In the genomic region with DNA sequence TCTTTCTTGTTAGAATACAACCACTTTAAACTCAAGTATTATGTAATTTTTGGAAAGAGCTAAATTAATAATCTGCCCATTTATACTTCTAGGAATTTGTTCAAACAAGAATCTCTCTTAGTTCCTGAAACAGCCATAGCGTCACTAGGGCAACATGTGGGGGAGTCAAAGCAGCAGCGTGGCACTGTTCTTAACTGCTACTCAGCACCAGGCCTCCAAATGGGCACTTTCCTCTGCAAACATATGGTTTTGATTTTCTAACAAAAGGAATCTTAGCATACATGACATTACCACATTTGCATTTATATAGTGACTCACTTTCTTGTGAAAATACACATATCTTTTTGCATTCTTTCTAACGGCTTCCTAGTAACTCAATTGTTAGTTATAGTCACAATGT, we compare ENCODE assay signal across 26 mouse cellular contexts. TPM values are rescaled to one million over a fixed set of nuclear protein-coding genes. Genes with fewer than 3 reads are reported as not detected.
A peak's percentile ranks its signal among the peaks of the same experiment; 100 is the strongest.
DNase-seq lines count a peak whose midpoint lies in the region; ATAC-seq and TF ChIP-seq lines count a peak whose summit lies in the region.
"Had no signal": no experiment of that assay in that cellular context is flagged by ENCODE, and none has a peak within 500 bp of the region (broad histone marks: within the 10 kb centered on the region; RNA-seq: fewer than 3 reads in every experiment).

No protein-coding gene starts in this region.

- H3K9me3 ChIP-seq in limb, embryonic 14.5 days (ENCODE audit: control insufficient read depth, low read length) = no peaks in the 10 kb centered on the region
- no peaks in the 10 kb centered on the region for H3K9me3 ChIP-seq in limb, embryonic 10.5 days (replicated peaks)
- H3K9me3 ChIP-seq in embryonic facial prominence, embryonic 14.5 days (ENCODE audit: control insufficient read depth, low read length) = no peaks in the 10 kb centered on the region
- H3K9me3 ChIP-seq in forebrain, embryonic 13.5 days (replicated peaks) = no peaks in the 10 kb centered on the region
- H3K9me3 ChIP-seq: embryonic facial prominence, embryonic 12.5 days; forebrain, embryonic 10.5 days; forebrain, embryonic 15.5 days; heart, embryonic 13.5 days; hindbrain, embryonic 15.5 days had no signal

- ATAC-seq in frontal cortex, adult (ENCODE audit: low TSS enrichment) = peak; percentile 94
- ATAC-seq in limb, embryonic 14.5 days (ENCODE audit: low FRiP score, low read depth) = no peak
- no peak for ATAC-seq in embryonic facial prominence, embryonic 14.5 days (ENCODE audit: low read depth)
- ATAC-seq in forebrain, embryonic 13.5 days = no peak
- ATAC-seq: forebrain, embryonic 15.5 days had no signal

- no peak overlapping the region for H3K4me3 ChIP-seq in limb, embryonic 14.5 days (replicated peaks; ENCODE audit: low read length)
- no peak overlapping the region for H3K4me3 ChIP-seq in limb, embryonic 10.5 days
- no peak overlapping the region for H3K4me3 ChIP-seq in embryonic facial prominence, embryonic 14.5 days (ENCODE audit: low read depth, low read length)
- H3K4me3 ChIP-seq in forebrain, embryonic 13.5 days = no peak overlapping the region
- H3K4me3 ChIP-seq: embryonic facial prominence, embryonic 12.5 days; erythroblast, embryonic 14.5 days; forebrain, embryonic 10.5 days; forebrain, embryonic 15.5 days; heart, embryonic 13.5 days; hindbrain, embryonic 15.5 days had no signal

- no peak overlapping the region for H3K9ac ChIP-seq in limb, embryonic 14.5 days (ENCODE audit: low read depth, low read length, severe bottlenecking)
- H3K9ac ChIP-seq in embryonic facial prominence, embryonic 14.5 days (ENCODE audit: low read depth, low read length) = no peak overlapping the region
- no peak overlapping the region for H3K9ac ChIP-seq in forebrain, embryonic 13.5 days
- H3K9ac ChIP-seq: embryonic facial prominence, embryonic 12.5 days; forebrain, embryonic 15.5 days; heart, embryonic 13.5 days; hindbrain, embryonic 15.5 days had no signal

- H3K36me3 ChIP-seq in limb, embryonic 14.5 days (ENCODE audit: control insufficient read depth, insufficient read depth, low read length) = no peaks in the 10 kb centered on the region
- H3K36me3 ChIP-seq in limb, embryonic 10.5 days = no peaks in the 10 kb centered on the region
- H3K36me3 ChIP-seq in embryonic facial prominence, embryonic 14.5 days (ENCODE audit: control insufficient read depth, insufficient read depth, low read length) = no peaks in the 10 kb centered on the region
- H3K36me3 ChIP-seq in forebrain, embryonic 13.5 days (ENCODE audit: poor library complexity, severe bottlenecking) = no peaks in the 10 kb centered on the region
- H3K36me3 ChIP-seq: embryonic facial prominence, embryonic 12.5 days; forebrain, embryonic 10.5 days; forebrain, embryonic 15.5 days; heart, embryonic 13.5 days; hindbrain, embryonic 15.5 days had no signal

- H3K4me1 ChIP-seq in limb, embryonic 14.5 days (ENCODE audit: control insufficient read depth, insufficient read depth, low read length) = no peaks in the 10 kb centered on the region
- H3K4me1 ChIP-seq in limb, embryonic 10.5 days = no peaks in the 10 kb centered on the region
- H3K4me1 ChIP-seq in embryonic facial prominence, embryonic 14.5 days (ENCODE audit: control insufficient read depth, insufficient read depth, low read length) = no peaks in the 10 kb centered on the region
- H3K4me1 ChIP-seq in forebrain, embryonic 13.5 days = no peaks in the 10 kb centered on the region
- H3K4me1 ChIP-seq: embryonic facial prominence, embryonic 12.5 days; forebrain, embryonic 10.5 days; forebrain, embryonic 15.5 days; heart, embryonic 13.5 days; hindbrain, embryonic 15.5 days had no signal

- WGBS in limb, embryonic 14.5 days = 45% methylated on average over 3 of the region's 3 CpGs
- WGBS in limb, embryonic 10.5 days = 85% methylated on average over 3 of the region's 3 CpGs
- WGBS in embryonic facial prominence, embryonic 14.5 days = 47% methylated on average over 3 of the region's 3 CpGs
- WGBS in forebrain, embryonic 13.5 days = 83% methylated on average over 3 of the region's 3 CpGs

- no peak overlapping the region for H3K4me2 ChIP-seq in limb, embryonic 14.5 days (replicated peaks; ENCODE audit: low read depth, low read length, severe bottlenecking)
- no peak overlapping the region for H3K4me2 ChIP-seq in embryonic facial prominence, embryonic 14.5 days (ENCODE audit: low read depth, low read length)
- no peak overlapping the region for H3K4me2 ChIP-seq in forebrain, embryonic 13.5 days
- H3K4me2 ChIP-seq: embryonic facial prominence, embryonic 12.5 days; forebrain, embryonic 15.5 days; heart, embryonic 13.5 days; hindbrain, embryonic 15.5 days had no signal

- H3K27me3 ChIP-seq in limb, embryonic 14.5 days (ENCODE audit: control insufficient read depth, insufficient read depth, low read length) = no peaks in the 10 kb centered on the region
- no peaks in the 10 kb centered on the region for H3K27me3 ChIP-seq in limb, embryonic 10.5 days (ENCODE audit: low read depth, poor library complexity, severe bottlenecking)
- no peaks in the 10 kb centered on the region for H3K27me3 ChIP-seq in embryonic facial prominence, embryonic 14.5 days (replicated peaks; ENCODE audit: control insufficient read depth, insufficient read depth, low read length)
- H3K27me3 ChIP-seq in forebrain, embryonic 13.5 days = no peaks in the 10 kb centered on the region
- H3K27me3 ChIP-seq: CH12.LX; embryonic facial prominence, embryonic 12.5 days; forebrain, embryonic 15.5 days; heart, embryonic 13.5 days; hindbrain, embryonic 15.5 days had no signal

- no peak for TF ChIP-seq POLR2A in limb, embryonic 14.5 days (IDR thresholded peaks at IDR 0.05; ENCODE audit: borderline replicate concordance, extremely low read depth, insufficient read depth, insufficient read length)

- no peak overlapping the region for H3K27ac ChIP-seq in limb, embryonic 14.5 days (replicated peaks; ENCODE audit: low read depth, low read length)
- no peak overlapping the region for H3K27ac ChIP-seq in limb, embryonic 10.5 days
- H3K27ac ChIP-seq in embryonic facial prominence, embryonic 14.5 days (replicated peaks; ENCODE audit: low read depth, low read length) = no peak overlapping the region; the same call in 1 of the 2 replicates
- H3K27ac ChIP-seq in forebrain, embryonic 13.5 days = no peak overlapping the region
- H3K27ac ChIP-seq: embryonic facial prominence, embryonic 12.5 days; forebrain, embryonic 10.5 days; forebrain, embryonic 15.5 days; heart, embryonic 13.5 days; hindbrain, embryonic 15.5 days had no signal

- no peak for DNase-seq in frontal cortex, postnatal 25 days (ENCODE audit: low spot score in 2 of 2)
- peak; percentile 11 for DNase-seq in limb, embryonic 14.5 days (ENCODE audit: low spot score)
- DNase-seq in limb, embryonic 10.5 days (ENCODE audit: low spot score) = no peak
- peak; percentile 94 for DNase-seq in 3T3-L1 (ENCODE audit: low read depth, low spot score)
- DNase-seq in embryonic facial prominence, embryonic 14.5 days (ENCODE audit: low spot score) = peak; percentile 63
- no peak for DNase-seq in spleen, postnatal 36 days (ENCODE audit: low spot score in 2 of 2)
- DNase-seq: adrenal gland, adult 8-10 months; adrenal gland, postnatal 36 days; cerebellum, adult 11 months; cerebellum, adult 8-10 months; cerebellum, postnatal 14 days; embryo, embryonic 11 days; gastrocnemius, postnatal 36 days; heart, adult 11 months; heart, postnatal 36 days had no signal

RNA-seq across cellular contexts. Expression of a gene that starts 11.2 kb away (rescaled TPM):
- 83.7 and 117 TPM in 2 replicates for polyA plus RNA-seq in limb, embryonic 14.5 days (2012; rRNA removed)
- 64.7 and 68.0 TPM in 2 replicates for polyA plus RNA-seq in limb, embryonic 14.5 days (2014; fragmentation: Nextera tagmentation; extraction: Ambion mirVana)
- 40.0 and 46.0 TPM in 2 replicates for polyA plus RNA-seq in limb, embryonic 10.5 days (2016; fragmentation: Nextera tagmentation; extraction: Ambion mirVana)
- 66.0 and 67.3 TPM in 2 replicates for polyA plus RNA-seq in embryonic facial prominence, embryonic 14.5 days (2014; fragmentation: Nextera tagmentation; extraction: Ambion mirVana)
- polyA plus RNA-seq in forebrain, embryonic 13.5 days (2015; fragmentation: Nextera tagmentation; extraction: Ambion mirVana) = 25.5 and 30.6 TPM in 2 replicates

RNA-seq across cellular contexts. Expression of a gene that starts 29.7 kb away (rescaled TPM):
- 14.9 and 22.1 TPM in 2 replicates for polyA plus RNA-seq in limb, embryonic 14.5 days (2012; rRNA removed)
- polyA plus RNA-seq in limb, embryonic 14.5 days (2014; fragmentation: Nextera tagmentation; extraction: Ambion mirVana) = 38.0 and 43.1 TPM in 2 replicates
- 34.6 and 48.3 TPM in 2 replicates for polyA plus RNA-seq in limb, embryonic 10.5 days (2016; fragmentation: Nextera tagmentation; extraction: Ambion mirVana)
- polyA plus RNA-seq in embryonic facial prominence, embryonic 14.5 days (2014; fragmentation: Nextera tagmentation; extraction: Ambion mirVana) = 40.4 and 42.0 TPM in 2 replicates
- polyA plus RNA-seq in forebrain, embryonic 13.5 days (2015; fragmentation: Nextera tagmentation; extraction: Ambion mirVana) = 58.5 and 58.6 TPM in 2 replicates

RNA-seq across cellular contexts. Expression of a gene that starts 45.3 kb away (rescaled TPM):
- polyA plus RNA-seq in limb, embryonic 14.5 days (2012; rRNA removed) = 0.09 and 0.26 TPM in 2 replicates
- polyA plus RNA-seq in limb, embryonic 14.5 days (2014; fragmentation: Nextera tagmentation; extraction: Ambion mirVana) = not detected in 2 replicates
- polyA plus RNA-seq in limb, embryonic 10.5 days (2016; fragmentation: Nextera tagmentation; extraction: Ambion mirVana) = not detected in 2 replicates
- polyA plus RNA-seq in embryonic facial prominence, embryonic 14.5 days (2014; fragmentation: Nextera tagmentation; extraction: Ambion mirVana) = 0.10 TPM in 1 of 2 replicates, not detected in the other
- polyA plus RNA-seq in forebrain, embryonic 13.5 days (2015; fragmentation: Nextera tagmentation; extraction: Ambion mirVana) = 0.08 and 0.13 TPM in 2 replicates
- polyA plus RNA-seq: erythroblast, embryonic 14.5 days; forebrain, embryonic 15.5 days; hindbrain, embryonic 11.5 days; hindbrain, embryonic 15.5 days had no signal

RNA-seq across cellular contexts. Expression of a gene that starts 45.8 kb away (rescaled TPM):
- 2.0 and 2.2 TPM in 2 replicates for polyA plus RNA-seq in limb, embryonic 14.5 days (2012; rRNA removed)
- polyA plus RNA-seq in limb, embryonic 14.5 days (2014; fragmentation: Nextera tagmentation; extraction: Ambion mirVana) = 0.58 and 1.7 TPM in 2 replicates
- polyA plus RNA-seq in limb, embryonic 10.5 days (2016; fragmentation: Nextera tagmentation; extraction: Ambion mirVana) = 0.34 TPM in 1 of 2 replicates, not detected in the other
- 1.5 and 2.3 TPM in 2 replicates for polyA plus RNA-seq in embryonic facial prominence, embryonic 14.5 days (2014; fragmentation: Nextera tagmentation; extraction: Ambion mirVana)
- polyA plus RNA-seq in forebrain, embryonic 13.5 days (2015; fragmentation: Nextera tagmentation; extraction: Ambion mirVana) = 0.03 and 0.26 TPM in 2 replicates
- polyA plus RNA-seq: erythroblast, embryonic 14.5 days; forebrain, embryonic 15.5 days; hindbrain, embryonic 11.5 days had no signal

RNA-seq across cellular contexts. Expression of a gene that starts 52.3 kb away (rescaled TPM):
- 0.15 and 0.18 TPM in 2 replicates for polyA plus RNA-seq in limb, embryonic 14.5 days (2012; rRNA removed)
- polyA plus RNA-seq in limb, embryonic 14.5 days (2014; fragmentation: Nextera tagmentation; extraction: Ambion mirVana) = 0.06 TPM in 1 of 2 replicates, not detected in the other
- not detected in 2 replicates for polyA plus RNA-seq in limb, embryonic 10.5 days (2016; fragmentation: Nextera tagmentation; extraction: Ambion mirVana)
- 0.07 TPM in 1 of 2 replicates, not detected in the other for polyA plus RNA-seq in embryonic facial prominence, embryonic 14.5 days (2014; fragmentation: Nextera tagmentation; extraction: Ambion mirVana)
- polyA plus RNA-seq in forebrain, embryonic 13.5 days (2015; fragmentation: Nextera tagmentation; extraction: Ambion mirVana) = not detected in 2 replicates
- polyA plus RNA-seq: embryonic facial prominence, embryonic 12.5 days; erythroblast, embryonic 14.5 days; forebrain, embryonic 10.5 days; forebrain, embryonic 15.5 days; heart, embryonic 13.5 days; heart, postnatal 0 days; hindbrain, embryonic 11.5 days; hindbrain, embryonic 15.5 days had no signal

Comparison
In these comparisons a context has a peak if more than half of its experiments do, and no peak if none do; other contexts are left out.
1. DNase-seq: peak in limb, embryonic 14.5 days (single experiment), 3T3-L1 (single experiment) and embryonic facial prominence, embryonic 14.5 days (single experiment); none in frontal cortex, postnatal 25 days (0 of 2), limb, embryonic 10.5 days (single experiment) and spleen, postnatal 36 days (0 of 2).